Mouse (Mus musculus) kidney, adult 2 months (tissue): ENCODE data around the gene Morn1. TPM values are rescaled to one million over a fixed set of nuclear protein-coding genes. Genes with fewer than 3 reads are reported as not detected.

Experiments
- DNase-seq: peaks from one replicate; pipeline ENCODE4 v3.0.0; 2021
- H3K27ac ChIP-seq: fragments of 200-500 bp; 2 replicates; pipeline ENCODE4 v1.5.1; 2012; ENCODE audit warnings: low read depth, low read length, control low read depth, inconsistent platforms; ENCODE audit not compliant: insufficient read depth
- H3K27me3 ChIP-seq: fragments of 200-500 bp; replicated peaks from 2 replicates; pipeline ENCODE4 v1.6.1; 2012; ENCODE audit warnings: mild to moderate bottlenecking, moderate library complexity, low read length, inconsistent platforms; ENCODE audit not compliant: control insufficient read depth, insufficient read depth
- H3K36me3 ChIP-seq: fragments of 200-500 bp; 2 replicates; pipeline ENCODE4 v1.6.1; 2012; ENCODE audit warnings: mild to moderate bottlenecking, moderate library complexity, low read length, inconsistent platforms; ENCODE audit not compliant: control insufficient read depth, insufficient read depth
- H3K4me1 ChIP-seq: fragments of 200-500 bp; 2 replicates; pipeline ENCODE4 v1.6.1; 2011; ENCODE audit warnings: low read length; ENCODE audit not compliant: control insufficient read depth, insufficient read depth
- H3K4me3 ChIP-seq: fragments of 200-500 bp; 2 replicates; pipeline ENCODE4 v1.5.1; 2011; ENCODE audit warnings: mild to moderate bottlenecking, low read depth, low read length, control low read depth; ENCODE audit not compliant: insufficient read depth
- CTCF ChIP-seq: fragments of 200-500 bp; conservative IDR thresholded peaks from 2 replicates; pipeline ENCODE4 v1.5.1; 2011; ENCODE audit warnings: low read depth, mild to moderate bottlenecking, control low read depth, low read length, moderate library complexity, mixed read lengths; ENCODE audit not compliant: insufficient read depth, insufficient read length
- POLR2A ChIP-seq: fragments of 200-500 bp; IDR thresholded peaks from one replicate; pipeline ENCODE4 v1.6.1; 2011; ENCODE audit warnings: low read depth, low read length, control low read depth
- WGBS: fragments of 180-500 bp; shearing (Covaris S2); methylation state at CpG from one replicate; pipeline ENCODE4 v1.1.7; 2018; 5-methylcytosine and 5-hydroxymethylcytosine counted together
- polyA plus RNA-seq: library from polyadenylated mRNA; depleted of rRNA; stranded (reverse); fragments of >200 nt; gene quantifications from 2 replicates; pipeline ENCODE4 v1.2.3, GENCODE M21; 2012

Gene Morn1
- polyA plus RNA-seq, 1 experiment = 10.4 TPM

GRCm38 (mm10) chr4:155056724-155057123 is 29.7 kb upstream of the Morn1 start, which contains the start of gene Plch2:
Gene Plch2, minus strand, starts transcription at chr4:155056784.
- WGBS = 67% methylated on average over 10 of the region's 10 CpGs
- Histone ChIP-seq H3K4me1 (no peaks in the 10 kb centered on the region), H3K4me3 (no peak within 1 kb of the TSS), H3K27me3 (no peaks in the 10 kb centered on the region), H3K36me3 (no peaks in the 10 kb centered on the region), H3K27ac (no peak within 1 kb of the TSS)
- no peak for DNase-seq
- TF ChIP-seq POLR2A (no peak), CTCF (no peak)

GRCm38 (mm10) chr4:155058325-155058724 is 28.1 kb upstream of the Morn1 start:
- DNase-seq = no peak
- Histone ChIP-seq H3K4me1 (no peaks in the 10 kb centered on the region), H3K27ac (no peak overlapping the region), H3K36me3 (no peaks in the 10 kb centered on the region), H3K4me3 (no peak overlapping the region), H3K27me3 (no peaks in the 10 kb centered on the region)
- WGBS = 53% methylated on average over 10 of the region's 10 CpGs
- TF ChIP-seq CTCF (no peak), POLR2A (no peak)

GRCm38 (mm10) chr4:155063895-155064294 is 22.5 kb upstream of the Morn1 start:
- no peak for DNase-seq
- no peak overlapping the region for H3K27ac ChIP-seq
- H3K27me3 ChIP-seq = no peaks in the 10 kb centered on the region
- peaks cover 13% of the 10 kb centered on the region; the same call in 1 of the 2 replicates for H3K4me1 ChIP-seq
- 54% methylated on average over 3 of the region's 3 CpGs for WGBS
- no peak overlapping the region for H3K4me3 ChIP-seq
- no peak for TF ChIP-seq CTCF
- no peak for TF ChIP-seq POLR2A
- no peaks in the 10 kb centered on the region for H3K36me3 ChIP-seq

GRCm38 (mm10) chr4:155064474-155064873 is 21.9 kb upstream of the Morn1 start:
- H3K4me3 ChIP-seq = no peak overlapping the region
- DNase-seq = no peak
- WGBS = 71% methylated on average over 2 of the region's 2 CpGs
- H3K4me1 ChIP-seq = peaks cover 13% of the 10 kb centered on the region; the same call in 1 of the 2 replicates
- H3K27ac ChIP-seq = no peak overlapping the region
- no peaks in the 10 kb centered on the region for H3K36me3 ChIP-seq
- TF ChIP-seq POLR2A = no peak
- TF ChIP-seq CTCF = 0 out of 2 replicates have a peak, but pooled peaks have one; percentile 18
- no peaks in the 10 kb centered on the region for H3K27me3 ChIP-seq

GRCm38 (mm10) chr4:155065970-155066833 is 20.2 kb upstream of the Morn1 start:
- no peaks in the 10 kb centered on the region for H3K36me3 ChIP-seq
- WGBS = 3% methylated on average over 15 of the region's 15 CpGs
- H3K4me1 ChIP-seq = peaks cover 26% of the 10 kb centered on the region
- no peak overlapping the region for H3K27ac ChIP-seq
- peak; percentile 92 for DNase-seq
- TF ChIP-seq CTCF (peak; percentile 88), POLR2A (no peak)
- peak overlapping the region; percentile 32 for H3K4me3 ChIP-seq
- H3K27me3 ChIP-seq = no peaks in the 10 kb centered on the region

GRCm38 (mm10) chr4:155066834-155067522 is 19.4 kb upstream of the Morn1 start, which contains the start of gene Pex10:
Gene Pex10, plus strand, starts transcription at chr4:155067016.
- peak within 1 kb of the TSS; percentile 70 for H3K4me3 ChIP-seq
- peak; percentile 98 for DNase-seq
- peaks cover 32% of the 10 kb centered on the region for H3K4me1 ChIP-seq
- H3K36me3 ChIP-seq = no peaks in the 10 kb centered on the region
- no peaks in the 10 kb centered on the region for H3K27me3 ChIP-seq
- peak; percentile 70 for TF ChIP-seq POLR2A
- no peak for TF ChIP-seq CTCF
- under 1% methylated on average over 48 of the region's 48 CpGs for WGBS
- peak within 1 kb of the TSS; percentile 55 for H3K27ac ChIP-seq

- no peak overlapping the region for H3K27ac ChIP-seq
- peaks cover 32% of the 10 kb centered on the region for H3K4me1 ChIP-seq
- TF ChIP-seq CTCF (no peak), POLR2A (no peak)
- no peak for DNase-seq
- no peaks in the 10 kb centered on the region; the same call in 1 of the 2 replicates for H3K36me3 ChIP-seq
- H3K4me3 ChIP-seq = no peak overlapping the region
- H3K27me3 ChIP-seq = no peaks in the 10 kb centered on the region
- 91% methylated on average over 20 of the region's 20 CpGs for WGBS
These were observed 17.9 kb upstream of the Morn1 start for GRCm38 (mm10) chr4:155068357-155068972.
